Mouse (Mus musculus): ENCODE data around the gene Jak1.

Jak1 gene

DNA sequence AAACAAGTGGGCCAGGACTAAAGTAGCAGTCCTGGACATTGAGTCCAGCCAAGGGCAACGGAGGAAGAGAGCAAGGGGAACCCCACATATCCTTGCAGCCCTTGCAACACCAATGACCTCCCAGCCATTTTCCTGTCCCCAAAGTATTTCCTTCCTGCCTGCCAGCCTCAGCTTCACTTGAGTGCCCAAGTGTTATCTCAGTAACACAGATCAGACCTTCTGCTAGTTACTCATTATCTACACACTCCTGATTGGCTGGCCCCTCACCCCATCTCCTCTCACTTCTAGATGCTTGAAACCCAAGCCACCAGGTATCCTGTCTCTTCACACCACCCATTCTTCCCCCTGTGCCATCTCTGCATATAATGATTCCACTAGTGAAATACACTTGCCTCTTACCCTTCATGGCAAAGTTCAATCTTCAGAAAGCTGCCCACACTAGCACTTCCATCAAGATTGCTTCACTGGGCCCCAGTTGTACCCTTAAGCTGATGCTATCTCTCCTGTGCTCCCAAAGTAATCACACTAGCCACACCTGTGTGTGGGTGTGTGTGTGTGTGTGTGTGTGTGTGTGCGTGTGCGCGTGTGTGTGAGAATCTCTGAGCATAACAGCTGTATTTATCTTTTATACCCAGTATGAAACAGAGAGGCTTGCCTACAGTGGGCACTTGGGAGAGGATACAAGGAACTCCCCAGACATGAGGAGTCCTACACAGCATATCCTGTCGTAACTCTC, 72.7 kb downstream of the Jak1 start:
- in situ Hi-C loops (cut with MboI), result no loop called here

DNA sequence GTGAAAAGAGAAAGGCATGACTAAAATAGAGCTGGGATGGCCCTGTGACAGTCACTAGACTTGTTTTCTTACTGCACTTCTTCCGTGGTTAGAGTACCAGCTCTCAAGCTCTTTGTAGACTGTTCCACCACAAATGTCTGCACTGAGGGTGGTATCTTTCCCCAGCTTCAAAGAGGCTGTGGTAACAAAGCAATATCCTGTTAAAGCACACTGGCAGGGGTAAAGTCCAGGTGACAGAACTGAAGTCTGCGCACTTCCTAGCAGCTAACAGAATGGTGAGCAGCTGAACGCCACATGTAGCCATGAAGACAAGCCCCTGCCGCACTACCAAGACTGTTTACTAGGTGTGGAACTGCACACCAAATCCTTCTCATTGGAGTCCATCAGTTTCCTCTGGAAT, 77.7 kb downstream of the Jak1 start:
- in situ Hi-C loops (cut with MboI), result no loop called here

GRCm38 (mm10) chr4:101186591-101186990, 78.5 kb downstream of the Jak1 start:
- in situ Hi-C loops (cut with MboI), result no loop called here

DNA sequence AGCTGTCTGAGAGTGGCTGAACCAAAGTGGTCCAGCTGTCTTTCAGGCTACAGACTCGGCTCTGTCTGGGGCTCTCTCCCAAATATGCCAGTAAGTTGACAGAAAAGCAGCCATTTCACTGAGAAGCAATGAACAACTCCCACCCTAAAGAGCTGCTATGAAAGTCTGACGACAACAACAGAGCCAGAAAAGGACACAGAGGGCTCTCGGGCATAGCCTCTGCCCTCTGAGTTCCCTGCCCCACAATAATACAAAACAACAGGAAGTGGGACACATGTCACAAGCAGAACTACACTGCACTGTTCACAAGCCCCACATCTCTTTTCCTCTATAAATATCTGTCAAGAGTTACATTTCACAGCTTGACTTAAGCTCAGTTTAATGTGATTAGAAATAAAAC, 79.9 kb downstream of the Jak1 start:
- in situ Hi-C loops (cut with MboI), result no loop called here

DNA sequence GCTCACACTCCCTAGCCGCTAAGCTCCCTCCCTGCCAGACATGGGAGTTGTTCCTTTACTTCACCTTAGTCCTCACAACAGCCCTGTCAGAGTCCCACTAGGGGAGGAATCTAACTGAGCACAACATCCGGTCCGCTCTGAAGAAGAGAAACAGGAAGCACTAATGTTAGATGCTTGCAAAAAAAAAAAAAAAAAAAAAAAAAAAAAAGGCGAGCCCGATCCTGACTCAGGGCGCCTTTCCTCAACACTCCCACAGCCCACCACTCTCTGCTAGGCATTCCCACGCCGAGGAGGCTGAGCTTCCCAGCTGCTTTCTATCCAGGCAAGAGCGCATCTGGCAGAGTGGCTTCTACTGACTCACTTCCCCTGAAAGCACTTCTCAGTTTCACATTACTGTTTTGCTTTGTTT, 82.5 kb downstream of the Jak1 start:
- in situ Hi-C loops (cut with MboI), result no loop called here

- in situ Hi-C loops (cut with MboI), result no loop called here
Measured at GRCm38 (mm10) chr4:101180681-101181080, 84.4 kb downstream of the Jak1 start.

DNA sequence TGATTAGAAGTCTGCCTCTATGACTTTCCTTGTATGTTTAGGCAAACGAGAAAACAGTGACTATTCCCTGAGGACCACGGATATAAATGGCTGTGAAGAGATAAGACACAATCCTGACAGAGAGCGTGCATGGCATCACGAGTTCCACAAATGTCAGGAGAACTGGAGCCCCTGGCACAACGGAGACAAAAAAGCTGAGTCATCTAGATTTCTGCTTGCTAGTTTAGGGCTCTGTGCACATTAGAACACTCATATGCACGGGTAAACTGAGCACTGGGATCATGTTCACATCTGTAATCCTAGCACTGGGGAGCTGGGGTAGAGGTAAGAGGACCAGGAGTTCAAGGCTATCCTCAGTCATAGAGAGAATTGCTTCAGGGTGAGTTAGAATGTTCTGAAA, 85.2 kb downstream of the Jak1 start:
- in situ Hi-C loops (cut with MboI), result no loop called here

DNA sequence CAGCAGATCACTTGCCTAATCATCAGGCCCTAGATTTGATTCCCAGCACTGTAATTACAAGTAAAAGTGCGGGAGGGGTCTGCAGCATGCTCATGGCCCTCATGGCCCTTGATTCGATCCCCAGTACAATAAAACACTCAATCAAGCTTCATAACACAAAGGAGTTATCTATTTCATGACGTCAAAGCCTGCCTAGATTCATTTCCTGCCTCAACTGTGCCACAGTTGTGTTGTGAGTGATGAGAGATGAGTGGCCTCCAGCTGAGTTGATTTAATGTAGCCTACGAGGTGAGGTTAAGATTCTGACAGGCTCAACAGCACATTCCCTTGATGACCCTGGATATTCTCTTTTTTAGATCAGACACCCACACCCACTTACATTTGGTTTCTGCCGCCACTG, 86.0 kb downstream of the Jak1 start:
- in situ Hi-C loops (cut with MboI), result no loop called here

DNA sequence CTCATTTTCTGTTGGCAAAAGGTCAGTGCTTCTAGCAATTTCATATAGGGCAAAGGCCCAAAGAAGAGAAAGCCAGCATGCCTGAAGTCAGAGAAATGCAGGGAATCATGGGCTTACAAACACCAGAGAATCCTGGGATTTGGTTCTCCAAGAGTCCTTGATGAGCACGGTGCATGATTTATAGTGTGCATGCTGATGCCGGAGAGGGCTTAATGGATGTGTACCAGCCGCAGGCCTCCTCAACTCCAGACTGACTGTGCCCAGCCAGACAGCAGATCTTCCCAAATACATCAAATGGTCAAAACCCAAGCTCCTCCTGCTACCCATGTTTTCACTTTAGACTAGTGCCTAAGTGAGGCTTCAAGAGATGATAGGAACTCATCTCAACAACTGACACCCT, 87.3 kb downstream of the Jak1 start:
- in situ Hi-C loops (cut with MboI), result no loop called here

GRCm38 (mm10) chr4:101176123-101176522, 89.0 kb downstream of the Jak1 start:
- in situ Hi-C loops (cut with MboI), result no loop called here

DNA sequence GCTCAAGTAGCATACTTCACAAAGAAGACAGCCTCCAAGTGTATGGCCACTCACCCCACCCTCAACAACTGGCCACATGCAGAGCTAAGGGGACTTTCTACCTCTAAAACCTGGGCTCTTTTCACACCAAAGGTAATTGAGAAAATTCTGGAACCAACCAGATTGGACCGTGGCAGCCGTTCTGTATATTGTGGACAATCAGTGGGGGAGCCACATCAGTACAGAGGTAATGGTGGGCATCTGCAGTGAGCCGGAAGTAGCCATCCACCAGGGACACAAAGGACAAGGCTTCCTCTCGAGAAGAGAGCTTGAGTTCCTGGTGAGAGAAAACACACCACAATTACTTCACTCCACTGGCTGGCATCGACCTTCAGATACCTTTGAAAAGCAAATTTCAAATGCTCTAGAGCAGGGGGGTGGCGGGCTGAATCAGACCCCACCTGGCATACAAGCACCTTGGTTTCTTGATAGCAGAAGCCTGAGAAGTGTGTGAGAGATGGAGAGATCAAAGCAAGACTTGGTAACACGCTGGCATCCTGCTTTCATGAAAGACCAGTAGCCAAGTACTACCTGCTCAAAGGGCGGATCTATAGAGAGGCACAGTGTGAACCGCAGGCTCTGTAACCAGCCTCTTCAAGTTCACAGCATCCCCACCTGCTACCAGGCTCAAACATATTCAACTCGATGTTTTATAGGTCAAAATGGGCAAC, 90.0 kb downstream of the Jak1 start:
- in situ Hi-C loops (cut with MboI), result no loop called here

GRCm38 (mm10) chr4:101172738-101173137, 92.3 kb downstream of the Jak1 start:
- in situ Hi-C loops (cut with MboI), result no loop called here

DNA sequence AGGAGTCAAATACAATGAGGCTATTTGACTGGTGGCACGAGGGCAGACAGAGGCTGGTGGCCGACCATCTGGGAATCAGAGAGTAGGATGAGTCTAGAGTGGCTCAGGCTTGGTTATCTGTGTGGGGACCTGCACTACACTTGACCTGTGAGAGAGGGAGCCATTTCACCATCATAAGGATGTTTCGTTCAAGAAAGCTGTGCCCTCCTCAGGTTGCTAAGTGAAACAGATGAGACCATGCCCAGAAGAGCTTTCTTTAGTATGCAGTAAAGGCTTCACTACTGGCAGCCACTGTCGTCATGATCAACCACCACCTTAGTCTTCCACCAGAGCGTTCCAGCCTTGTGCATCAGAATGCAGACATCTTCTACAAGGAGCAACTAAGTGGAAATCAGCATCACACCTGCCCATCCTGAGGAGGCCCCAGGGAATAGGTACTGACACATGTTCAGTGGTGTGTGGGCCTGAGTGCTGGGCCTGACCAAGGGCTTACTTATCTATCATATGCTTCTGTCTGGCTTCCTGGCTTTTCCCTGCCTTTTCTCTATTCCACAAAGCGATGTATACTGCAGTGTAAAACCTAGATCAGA, 96.8 kb downstream of the Jak1 start:
- in situ Hi-C loops (cut with MboI), result loop anchor here (10.0 kb wide), 1 partner anchor 157 kb away; no protein-coding TSS in a partner anchor

DNA sequence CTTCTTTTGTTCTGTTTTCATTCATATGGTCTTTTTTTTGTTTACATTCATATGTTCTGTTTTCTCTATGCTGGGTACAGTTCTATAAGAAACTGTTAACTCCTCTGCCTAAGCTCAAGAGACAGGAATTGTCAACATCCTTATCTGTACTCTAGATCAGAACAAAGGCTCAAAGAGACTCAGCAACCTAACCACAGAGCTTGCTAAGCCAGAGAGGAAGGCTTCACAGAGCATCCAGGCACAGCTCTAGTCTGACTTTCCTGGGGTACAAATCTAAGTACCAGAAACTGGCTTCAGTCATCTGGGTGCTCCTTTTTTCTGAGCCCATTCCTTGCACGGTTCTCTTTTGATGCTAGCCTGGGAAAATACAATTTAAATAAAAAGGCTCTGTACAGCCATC, 97.3 kb downstream of the Jak1 start:
- in situ Hi-C loops (cut with MboI), result loop anchor here (10.0 kb wide), 1 partner anchor 157 kb away; no protein-coding TSS in a partner anchor

DNA sequence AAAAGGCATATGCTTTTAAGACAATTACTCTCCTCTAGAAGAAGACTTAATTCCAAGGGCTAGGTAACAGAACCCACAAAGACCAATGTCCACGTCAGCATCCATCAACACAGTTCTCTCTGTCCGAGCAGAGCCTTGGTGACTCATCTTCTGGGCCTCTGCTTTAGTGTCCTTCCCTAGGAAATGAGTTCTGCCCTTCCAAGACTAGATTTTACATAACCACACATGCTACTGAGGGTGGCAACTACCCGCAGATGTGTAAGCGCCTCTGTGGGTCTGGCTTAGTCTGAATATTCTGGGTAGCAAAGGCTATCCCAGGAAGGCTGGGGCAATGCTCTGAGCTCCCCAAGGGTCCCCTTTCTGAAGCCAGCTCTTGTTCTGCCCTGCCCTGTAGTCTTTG, 99.3 kb downstream of the Jak1 start:
- in situ Hi-C loops (cut with MboI), result loop anchor here (10.0 kb wide), 1 partner anchor 159 kb away; no protein-coding TSS in a partner anchor

DNA sequence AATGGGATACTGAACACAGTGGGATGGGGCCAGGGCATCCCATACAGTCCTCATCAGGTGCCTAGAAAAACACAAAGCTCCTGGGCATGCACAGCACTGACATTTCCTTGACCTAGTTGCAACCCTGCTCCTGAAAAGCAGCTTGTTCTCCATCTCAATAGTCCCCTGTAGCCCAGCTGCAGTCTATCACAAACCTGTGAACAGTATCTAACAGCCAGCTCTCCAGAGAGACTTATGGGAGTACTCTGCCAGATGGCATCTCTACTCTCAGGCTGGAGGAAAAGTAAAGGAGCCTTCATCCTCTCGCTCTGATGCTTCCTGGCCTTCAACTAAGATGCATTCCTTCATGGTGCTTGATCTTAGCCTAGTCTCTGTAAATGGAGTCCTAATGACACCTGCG, 100.4 kb downstream of the Jak1 start:
- in situ Hi-C loops (cut with MboI), result loop anchor here (10.0 kb wide), 1 partner anchor 160 kb away; no protein-coding TSS in a partner anchor

- in situ Hi-C loops (cut with MboI), result loop anchor here (10.0 kb wide), 1 partner anchor 161 kb away; no protein-coding TSS in a partner anchor
Measured at GRCm38 (mm10) chr4:101164189-101164588, 100.9 kb downstream of the Jak1 start.

DNA sequence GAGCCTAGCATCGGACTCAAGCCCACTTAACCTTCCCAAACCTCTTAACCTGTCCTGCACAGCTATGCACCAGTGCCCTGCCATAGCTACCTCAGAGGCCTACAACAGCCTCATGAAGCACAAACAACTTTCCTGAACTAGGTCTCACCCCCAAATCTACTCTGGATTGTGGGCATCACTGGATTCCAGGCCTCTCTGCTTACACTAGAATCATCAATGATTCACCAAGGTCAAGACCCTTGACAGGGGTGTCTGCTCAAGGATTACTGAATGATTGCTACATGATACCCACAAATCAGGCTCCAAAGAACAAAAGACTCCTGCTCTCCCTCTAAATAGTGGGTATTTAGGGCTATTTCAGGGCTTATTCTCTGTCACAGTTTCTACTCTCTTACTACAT, 104.3 kb downstream of the Jak1 start:
- in situ Hi-C loops (cut with MboI), result loop anchor here (10.0 kb wide), 1 partner anchor 164 kb away; no protein-coding TSS in a partner anchor

GRCm38 (mm10) chr4:101159191-101159764, 105.8 kb downstream of the Jak1 start:
- in situ Hi-C loops (cut with MboI), result no loop called here

DNA sequence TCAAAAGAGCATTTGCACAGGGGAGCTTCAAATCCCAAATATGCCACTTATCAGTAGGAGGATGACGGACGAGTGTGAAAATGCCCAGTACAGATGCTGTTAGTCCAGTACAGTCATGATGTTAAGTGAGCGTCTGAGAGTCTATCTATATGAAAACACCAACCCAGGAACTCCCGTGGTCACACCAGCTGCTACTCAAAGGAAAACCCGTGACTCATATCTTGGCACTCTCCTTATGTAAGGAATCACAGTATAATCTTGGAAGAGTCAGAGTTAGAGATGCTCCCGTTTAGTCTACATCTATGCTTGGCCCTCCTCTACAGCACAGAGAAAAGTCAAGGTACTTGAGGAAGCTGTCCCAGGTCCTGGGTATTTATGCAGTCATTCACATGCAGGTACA, 106.8 kb downstream of the Jak1 start:
- in situ Hi-C loops (cut with MboI), result no loop called here

GRCm38 (mm10) chr4:101157476-101157875, 107.6 kb downstream of the Jak1 start:
- in situ Hi-C loops (cut with MboI), result no loop called here

- in situ Hi-C loops (cut with MboI), result no loop called here
Measured at GRCm38 (mm10) chr4:101155541-101155940, 109.5 kb downstream of the Jak1 start.
